Mouse (Mus musculus) skeletal muscle tissue, adult 2 months (tissue): ENCODE measurements around the gene Jsrp1.

Experiments
- DNase-seq: peaks from one replicate; pipeline ENCODE4 v3.0.0-alpha.2; 2012; ENCODE audit warnings: low read depth, low spot score

The Jsrp1 gene

DNA sequence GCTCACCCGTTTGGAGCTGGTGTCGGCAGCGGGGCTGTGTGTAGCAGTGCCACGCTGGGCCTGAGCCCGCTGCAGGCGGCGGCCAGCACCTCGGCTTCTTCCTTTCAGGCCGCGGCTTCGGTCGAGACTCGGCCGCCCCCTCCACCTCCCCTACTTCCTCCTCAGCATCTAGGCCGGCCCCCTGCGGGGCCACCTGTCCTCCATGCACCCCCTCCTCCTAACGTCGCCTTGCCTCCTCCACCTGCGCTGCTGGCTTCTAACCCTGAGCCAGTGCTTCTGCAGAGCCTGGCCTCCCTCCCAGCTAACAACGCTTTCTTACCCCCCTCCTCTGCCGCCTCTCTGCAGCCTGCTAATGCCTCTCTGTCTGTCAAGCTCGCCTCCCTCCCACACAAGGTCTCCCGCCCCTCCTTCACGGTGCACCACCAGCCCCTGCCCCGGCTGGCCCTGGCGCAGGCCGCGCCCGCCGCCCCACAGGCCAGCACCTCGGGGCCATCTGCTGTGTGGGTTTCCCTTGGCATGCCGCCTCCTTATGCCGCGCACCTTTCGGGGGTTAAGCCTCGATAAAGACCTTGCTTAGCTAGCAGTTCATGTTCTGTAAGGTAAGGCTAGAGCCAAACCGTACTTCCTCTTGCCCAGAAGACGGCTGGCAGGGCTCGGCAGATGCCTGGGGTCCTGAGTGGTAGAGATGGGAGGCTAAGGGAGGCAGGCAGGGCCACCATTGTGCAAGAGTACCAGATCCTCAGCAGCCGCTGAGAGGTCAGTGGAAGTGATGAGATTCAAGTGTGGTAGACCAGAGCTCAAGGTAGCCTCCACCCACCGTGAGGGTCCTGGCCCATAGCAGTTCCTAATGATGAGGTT, 20.9 kb downstream of the Jsrp1 start:
- no peak for DNase-seq

DNA sequence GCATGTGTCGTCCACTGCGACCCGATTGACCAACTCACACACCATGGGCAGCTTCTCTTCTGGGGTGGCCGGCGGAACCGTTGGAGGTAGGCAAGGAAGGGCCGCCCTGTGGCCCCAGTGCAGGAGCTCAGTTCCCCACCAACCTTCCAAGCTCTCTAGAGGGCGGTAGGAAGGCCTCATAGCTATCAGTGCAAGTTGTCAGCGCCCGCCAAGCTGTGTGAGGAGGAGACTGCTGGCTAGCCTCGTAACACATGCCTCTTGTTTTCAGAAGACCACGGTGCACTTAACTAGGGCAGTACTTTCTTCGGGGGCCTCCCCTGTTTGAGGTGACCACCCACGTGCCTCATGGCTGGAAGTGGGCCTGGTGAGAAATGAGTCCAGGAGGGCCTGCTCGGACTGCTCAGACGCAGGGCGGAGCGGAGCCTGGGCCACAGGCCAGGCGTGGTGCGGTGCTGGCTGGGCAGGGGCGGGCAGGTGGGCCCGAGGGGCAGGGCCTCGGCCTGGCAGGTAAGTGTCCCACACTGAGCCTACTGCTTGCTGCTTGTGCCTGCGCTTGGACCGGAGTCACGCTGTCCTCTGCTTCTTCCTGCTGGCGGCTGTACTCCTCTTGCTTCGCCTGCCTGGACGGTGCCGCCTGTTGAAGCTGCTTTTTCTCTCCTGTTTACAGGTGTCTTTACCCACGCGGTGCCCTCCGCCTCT, 21.7 kb downstream of the Jsrp1 start:
- no peak for DNase-seq

DNA sequence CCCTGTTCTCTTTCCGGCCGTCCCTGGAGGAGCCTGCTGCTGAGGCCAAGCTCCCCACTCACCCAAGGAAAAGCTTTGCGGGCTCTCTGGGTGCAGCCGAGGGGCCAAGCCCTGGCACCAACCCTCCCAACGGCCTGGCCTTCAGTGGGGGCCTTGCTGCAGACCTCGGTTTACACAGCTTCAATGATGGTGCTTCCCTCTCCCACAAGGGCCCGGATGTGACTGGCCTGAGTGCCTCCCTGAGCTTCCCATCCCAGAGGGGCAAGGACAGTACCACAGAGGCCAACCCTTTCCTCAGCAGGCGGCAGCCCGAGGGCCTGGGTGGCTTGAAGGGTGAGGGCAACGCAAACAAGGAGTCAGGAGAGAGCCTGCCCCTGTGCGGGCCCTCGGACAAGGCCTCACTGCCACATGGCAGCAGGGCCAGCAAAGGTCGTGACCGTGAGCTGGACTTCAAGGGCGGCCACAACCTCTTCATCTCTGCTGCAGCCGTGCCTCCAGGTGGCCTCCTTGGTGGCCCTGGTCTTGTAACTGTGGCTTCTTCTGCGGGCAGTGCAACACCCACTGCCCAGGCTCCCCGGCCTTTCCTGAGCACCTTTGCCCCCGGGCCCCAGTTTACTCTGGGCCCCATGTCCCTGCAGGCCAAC, 22.4 kb downstream of the Jsrp1 start:
- DNase-seq = no peak

DNA sequence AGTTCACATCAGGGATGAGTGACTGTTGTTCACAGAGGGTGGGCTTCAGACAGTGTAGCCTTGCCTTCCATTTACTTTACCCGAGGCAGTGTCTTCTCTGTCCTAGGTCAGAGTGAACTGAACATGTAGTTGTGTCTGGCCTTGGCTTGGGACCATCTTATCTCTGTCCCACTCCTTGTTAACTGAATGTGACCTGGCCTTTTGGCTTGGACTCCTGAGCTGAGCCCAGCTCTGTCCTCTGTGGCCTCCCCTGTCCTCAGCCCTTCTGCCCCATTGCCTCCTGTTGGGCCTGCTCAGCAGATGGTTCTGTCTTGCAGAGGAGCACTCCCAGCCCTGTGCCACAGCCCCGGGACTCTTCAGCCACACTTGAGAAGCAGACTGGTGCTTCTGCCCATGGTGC, 25.8 kb downstream of the Jsrp1 start:
- no peak for DNase-seq

DNA sequence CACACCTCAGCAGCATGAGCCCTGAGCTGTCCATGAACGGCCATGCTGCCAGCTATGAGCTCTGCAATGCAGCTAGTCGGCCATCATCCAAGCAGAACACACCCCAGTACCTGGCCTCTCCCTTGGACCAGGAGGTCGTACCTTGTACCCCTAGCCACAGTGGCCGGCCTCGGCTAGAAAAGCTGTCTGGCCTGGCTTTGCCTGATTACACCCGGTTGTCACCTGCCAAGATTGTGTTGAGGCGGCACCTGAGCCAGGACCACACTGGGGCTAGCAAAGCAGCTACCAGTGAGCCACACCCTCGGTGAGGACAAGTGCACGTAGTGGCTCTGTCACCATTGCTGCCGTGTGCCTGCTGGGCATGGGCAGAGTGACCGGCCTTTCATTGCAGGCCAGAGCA, 27.3 kb downstream of the Jsrp1 start:
- no peak for DNase-seq

DNA sequence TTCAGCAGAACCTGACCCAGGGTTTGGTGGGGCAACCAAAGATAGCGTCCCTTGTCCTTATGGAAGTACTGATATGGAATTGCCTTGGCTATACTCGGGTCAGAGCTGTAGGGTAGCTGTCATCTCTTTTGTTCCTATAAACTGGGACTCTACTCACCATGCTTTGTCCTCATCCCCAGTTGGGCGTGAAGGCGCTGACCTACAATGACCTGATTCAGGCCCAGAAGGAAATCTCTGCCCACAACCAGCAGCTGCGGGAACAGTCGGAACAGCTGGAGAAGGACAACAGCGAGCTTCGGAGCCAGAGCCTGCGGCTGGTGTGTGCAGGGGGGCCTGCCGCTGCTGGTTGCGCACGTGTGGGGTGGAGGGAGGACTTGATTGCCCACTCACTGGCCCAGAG, 28.4 kb downstream of the Jsrp1 start:
- DNase-seq = no peak

DNA sequence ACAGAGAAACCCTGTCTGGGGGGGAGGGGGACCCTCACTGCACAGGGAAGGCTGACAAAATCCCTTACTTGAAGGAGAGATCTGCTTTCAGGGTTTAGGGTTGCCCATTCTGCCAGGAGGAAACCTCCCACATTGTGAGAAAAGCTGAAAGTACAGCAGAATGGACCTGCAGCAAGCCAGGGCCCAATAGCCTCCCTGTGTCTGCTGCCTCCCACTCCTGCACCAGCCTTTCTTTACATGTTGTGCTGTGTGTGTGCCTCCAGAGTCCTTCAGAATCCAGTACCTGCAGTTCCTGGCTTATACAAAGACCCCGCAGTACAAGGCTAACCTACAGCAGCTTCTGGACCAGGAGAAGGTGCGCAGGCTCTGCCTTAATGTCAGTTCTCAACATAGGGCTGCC, 29.0 kb downstream of the Jsrp1 start:
- no peak for DNase-seq

DNA sequence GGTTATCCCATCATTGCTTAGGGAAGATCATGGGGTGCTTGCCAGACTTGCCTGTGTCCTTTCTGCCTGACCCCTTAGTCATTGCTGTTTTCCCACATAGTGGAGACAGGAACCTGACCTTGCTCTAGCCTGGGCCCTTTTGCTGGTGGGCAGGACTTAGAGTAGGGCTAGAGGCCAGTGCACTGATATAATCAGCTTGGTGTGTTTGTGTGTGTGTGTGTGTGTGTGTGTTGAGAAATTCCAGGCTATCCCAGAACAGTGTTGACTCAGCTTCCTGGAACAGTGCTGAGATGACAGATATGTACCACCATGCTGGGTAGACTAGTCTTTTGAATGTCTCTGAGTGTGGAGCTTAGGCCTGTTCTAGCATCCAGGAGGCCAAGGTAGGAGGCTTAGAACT, 33.7 kb downstream of the Jsrp1 start:
- no peak for DNase-seq

DNA sequence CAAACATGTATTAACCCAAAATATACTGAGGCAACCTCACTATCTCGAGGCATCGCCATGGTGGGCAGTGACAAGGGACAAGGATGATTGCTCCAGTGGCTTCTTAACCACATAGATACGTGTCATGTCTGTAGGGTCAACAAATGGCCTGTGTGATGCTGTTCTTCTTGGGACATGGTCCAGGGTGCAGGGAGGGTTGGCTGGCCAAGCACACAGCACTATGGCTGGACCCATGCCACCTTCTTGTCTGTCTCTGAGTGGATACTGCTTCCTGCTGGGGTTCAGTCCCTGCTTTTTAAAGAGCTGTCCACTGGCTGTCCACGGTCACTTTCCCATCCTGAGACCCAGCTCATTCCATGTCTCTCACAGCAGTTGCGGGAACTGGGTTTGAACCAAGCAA, 36.2 kb downstream of the Jsrp1 start:
- DNase-seq = no peak

DNA sequence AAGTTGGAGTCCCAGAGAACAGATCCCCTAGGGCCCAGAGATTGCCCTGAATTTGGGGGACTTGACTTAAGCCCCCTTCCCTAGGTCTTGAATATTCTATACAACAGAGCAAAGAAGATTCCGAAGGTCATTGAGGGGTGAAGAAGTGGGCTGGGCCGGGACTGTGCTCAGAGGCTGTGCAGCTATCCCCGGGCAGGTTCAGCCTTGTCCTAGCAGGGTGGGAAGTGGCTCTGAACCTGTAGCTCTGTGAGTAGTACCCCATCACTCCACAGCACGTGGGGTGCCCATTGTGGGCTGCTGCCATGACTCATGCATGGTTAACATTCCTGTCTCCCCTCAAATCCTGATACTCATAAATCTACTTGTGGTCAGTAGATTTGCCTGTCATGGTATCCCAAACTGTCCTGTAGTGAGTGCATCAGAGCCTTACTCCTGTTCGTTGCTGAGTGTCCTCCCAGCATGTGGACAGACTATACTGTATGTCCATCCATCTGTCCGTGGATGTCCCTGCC, 36.9 kb downstream of the Jsrp1 start:
- no peak for DNase-seq

DNA sequence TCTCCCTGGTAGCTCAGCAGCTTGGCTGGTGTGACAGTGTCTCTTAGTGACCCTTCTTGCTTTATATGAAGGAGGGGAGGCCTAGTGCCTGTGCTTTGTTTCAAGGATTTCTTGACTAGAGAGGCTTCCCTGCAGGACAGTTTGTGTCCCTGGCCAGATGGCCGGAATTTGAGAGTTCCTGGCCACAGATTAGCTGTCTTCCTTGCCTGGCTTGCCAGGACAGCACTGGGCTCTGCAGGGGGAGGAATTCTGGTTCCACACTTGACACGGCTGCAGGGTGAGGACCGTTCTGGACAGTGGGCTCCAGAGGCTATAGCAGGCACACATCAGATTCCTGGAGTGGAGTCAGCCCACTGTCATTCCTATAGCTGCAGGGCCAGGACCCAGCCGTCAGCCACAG, 37.6 kb downstream of the Jsrp1 start:
- no peak for DNase-seq

DNA sequence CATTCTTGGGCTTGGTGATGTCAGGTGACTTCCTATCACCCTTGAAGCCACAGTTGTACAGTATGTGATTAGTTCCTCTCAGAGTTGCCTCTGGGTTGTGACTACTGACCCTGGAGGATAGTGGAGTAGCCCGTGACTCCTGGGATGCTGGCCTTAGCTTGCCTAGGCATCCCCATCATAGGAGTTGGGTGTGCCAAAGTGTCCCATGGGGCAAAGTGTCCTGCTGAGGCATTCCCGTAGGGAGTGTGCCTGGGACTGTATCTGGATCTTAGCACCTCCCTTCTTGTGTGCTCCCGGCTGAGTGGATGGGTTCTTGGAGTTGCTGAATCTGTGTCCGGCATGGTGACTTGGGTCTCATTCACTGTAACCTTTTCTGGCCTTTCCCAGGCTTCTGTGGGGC, 38.3 kb downstream of the Jsrp1 start:
- no peak for DNase-seq

DNA sequence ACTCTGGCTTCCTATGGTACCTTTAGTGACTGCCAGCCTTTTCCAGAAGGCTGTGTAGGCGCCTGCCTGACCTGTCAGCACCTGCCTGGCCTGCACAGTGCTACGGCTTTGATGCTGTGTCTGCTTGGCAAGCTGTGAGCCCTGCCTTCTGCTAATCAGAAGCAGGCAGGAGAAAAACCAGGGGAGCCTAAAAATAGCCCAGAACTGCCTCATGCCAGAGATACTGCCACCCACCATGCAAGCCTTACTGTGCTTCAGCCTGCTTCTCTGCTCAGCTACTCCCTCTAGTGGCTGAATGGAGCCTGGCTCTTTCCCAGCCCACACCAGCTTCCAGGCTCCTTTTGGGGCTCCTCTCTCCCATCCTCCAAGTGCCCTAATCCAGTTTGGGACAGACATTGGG, 38.7 kb downstream of the Jsrp1 start:
- peak; percentile 93 for DNase-seq

DNA sequence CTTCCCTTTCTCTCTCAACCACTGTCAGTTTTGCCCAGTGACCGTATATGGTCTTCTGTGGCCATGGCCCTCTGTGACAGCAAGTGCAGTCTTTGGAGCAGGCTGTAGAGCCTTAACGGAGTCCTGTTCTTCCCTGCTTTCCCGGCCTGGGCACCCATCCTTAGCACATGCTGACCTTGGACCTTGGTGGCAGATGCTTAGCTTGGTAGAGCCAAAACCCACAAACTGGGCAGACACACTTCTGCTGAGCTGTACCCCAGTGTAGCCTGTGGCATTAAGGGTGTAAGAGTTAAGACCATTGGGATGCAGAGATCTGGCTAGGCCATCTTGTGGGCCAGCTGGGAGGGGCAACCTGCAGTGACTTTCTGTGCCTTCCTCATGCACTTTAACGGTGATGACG, 39.5 kb downstream of the Jsrp1 start:
- DNase-seq = no peak

DNA sequence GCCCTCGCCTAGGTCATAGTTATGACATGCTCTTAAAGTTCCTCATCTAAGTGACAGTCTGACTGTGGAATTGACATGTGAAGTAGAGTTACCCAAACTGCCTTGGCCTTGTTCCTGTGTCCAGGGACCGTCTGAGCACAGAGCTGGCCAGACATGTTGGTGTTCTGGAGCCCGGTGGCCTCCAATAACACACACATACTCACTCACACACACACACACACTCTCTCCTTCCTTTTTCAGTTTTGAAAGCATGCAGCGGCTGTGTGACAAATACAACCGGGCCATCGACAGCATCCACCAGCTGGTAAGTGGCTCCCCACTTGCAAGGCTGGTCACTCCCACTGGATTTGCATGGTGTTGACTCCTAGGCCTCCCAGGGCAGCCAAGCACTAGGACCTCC, 44.9 kb downstream of the Jsrp1 start:
- DNase-seq = no peak

DNA sequence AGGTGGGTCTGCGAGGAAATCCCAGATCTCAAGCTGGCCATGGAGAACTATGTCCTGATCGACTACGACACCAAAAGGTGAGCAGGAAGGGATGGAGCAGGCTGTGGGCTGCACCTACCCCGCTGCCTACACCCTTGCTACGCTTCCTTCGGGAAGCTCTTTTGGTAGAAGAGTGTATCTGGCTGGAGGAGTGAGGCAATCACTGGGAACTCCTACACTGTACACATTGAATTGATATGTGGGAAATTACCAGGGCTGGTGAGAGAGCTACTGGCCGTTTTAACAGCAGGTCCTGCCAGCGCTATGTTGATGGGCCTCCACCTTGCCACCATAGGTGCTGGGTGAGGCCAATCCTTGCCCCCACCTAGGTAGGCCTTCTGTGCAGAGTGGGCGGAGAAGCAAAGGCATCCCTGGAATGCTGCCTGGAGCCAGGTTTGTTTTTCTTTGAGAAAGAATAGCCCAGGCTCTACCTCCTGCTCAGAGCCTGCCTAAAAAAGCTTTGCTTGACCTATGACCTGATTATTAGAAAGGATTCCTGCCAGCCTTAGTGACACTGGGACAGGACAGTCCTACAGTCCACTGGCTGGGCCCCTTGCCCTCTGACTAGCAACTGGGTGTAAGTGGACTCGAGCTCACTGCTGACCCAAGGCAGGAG, 47.0 kb downstream of the Jsrp1 start:
- no peak for DNase-seq

DNA sequence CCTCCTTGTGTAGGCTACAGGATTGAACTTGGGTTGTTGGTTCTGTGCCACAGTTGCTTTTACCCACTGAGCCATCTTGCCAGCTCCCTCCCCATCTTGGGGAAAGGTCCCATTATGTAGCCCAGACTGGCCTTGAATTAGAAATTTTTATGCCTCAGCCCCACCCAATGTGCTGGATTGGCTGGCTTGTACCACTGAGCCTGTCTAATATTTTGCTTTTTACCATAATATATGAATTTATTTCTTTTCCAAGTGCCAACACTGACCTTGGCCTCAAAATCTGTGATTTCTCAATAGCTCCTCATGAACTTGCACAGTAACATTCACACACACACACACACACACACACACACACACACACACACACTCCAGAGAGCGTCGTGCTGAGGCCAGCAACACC, 47.6 kb downstream of the Jsrp1 start:
- DNase-seq = no peak

DNA sequence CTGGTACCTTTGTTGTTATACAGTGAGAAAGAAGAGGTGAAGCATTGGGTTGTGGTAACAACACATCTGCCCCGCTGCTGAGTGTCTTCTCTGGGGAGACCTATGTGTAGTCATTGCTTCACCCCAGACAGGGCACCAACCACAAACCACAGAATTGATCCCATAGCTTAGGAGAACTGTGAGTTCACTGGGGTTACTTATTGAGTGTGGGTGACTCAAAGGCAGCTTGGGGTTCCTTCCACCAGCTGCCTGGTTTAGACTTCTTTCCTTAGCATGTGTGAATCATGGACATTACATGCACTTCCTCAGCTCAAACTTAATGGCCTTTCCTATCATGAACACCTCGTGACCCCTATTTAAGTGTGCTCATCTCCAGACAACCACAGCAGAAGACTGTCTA, 49.8 kb downstream of the Jsrp1 start:
- DNase-seq = no peak

DNA sequence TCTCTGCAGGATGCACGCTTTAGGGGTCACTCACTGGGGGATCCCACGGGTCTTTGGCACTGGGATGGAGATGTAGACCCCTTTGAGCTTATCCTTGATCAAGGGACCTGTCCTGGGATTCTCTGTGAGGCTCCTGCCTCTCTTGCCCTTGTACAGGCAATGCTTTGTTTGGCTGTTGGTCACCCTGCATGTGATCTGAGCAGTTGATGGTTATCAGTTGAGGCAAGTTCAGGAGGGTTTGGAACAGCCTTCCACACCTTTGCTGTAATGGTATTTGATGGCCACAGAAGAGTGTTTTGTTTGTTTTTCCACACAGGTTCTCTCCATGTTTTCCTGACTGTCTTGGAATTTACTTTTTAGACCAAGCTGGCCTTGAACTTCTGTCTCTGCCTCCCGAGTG, 51.5 kb downstream of the Jsrp1 start:
- no peak for DNase-seq

DNA sequence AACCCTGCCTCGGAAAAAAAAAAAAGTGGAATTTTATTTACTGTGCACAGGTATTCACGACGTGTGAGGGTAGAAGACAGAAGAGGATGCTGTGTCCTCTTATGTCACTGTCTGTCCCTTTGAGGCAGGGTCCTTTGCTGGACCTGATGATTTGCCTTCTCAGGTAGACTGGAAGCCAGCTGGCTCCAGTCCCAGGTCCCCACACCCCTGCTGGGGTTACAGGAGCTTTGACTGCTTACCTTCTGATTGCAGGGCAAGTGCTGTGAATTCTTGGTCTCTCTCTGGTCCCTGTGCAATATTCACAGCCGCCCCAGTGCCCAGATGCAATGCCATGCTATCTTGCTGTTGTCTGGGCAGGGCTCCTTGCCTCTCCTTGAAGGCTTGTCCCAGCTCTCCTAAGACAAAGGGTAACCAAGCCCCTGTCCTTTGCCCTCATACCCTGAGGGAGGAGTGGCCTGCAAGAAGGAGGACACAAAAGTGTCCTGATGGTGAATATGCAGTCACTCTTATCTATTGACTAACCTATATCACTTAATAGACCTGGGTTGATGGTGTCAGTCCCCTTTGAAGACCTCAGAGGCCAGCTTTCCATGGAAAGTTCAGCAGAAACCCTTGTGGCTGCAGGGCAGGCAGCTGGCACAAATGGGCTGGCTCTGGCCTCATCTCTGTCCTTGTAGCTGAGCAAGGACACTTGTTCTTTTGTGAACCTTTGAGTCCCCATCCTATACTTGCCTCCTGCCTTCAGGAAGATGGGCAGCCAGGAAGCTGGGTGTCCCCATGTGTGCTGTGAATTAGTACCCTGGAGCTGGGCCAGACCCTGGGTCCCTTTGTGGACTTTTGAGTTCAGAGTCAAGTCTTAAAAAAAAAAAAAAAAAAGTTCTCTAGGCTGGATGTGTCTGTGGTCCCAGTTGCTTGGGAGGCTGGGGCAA, 52.4 kb downstream of the Jsrp1 start:
- DNase-seq = no peak

DNA sequence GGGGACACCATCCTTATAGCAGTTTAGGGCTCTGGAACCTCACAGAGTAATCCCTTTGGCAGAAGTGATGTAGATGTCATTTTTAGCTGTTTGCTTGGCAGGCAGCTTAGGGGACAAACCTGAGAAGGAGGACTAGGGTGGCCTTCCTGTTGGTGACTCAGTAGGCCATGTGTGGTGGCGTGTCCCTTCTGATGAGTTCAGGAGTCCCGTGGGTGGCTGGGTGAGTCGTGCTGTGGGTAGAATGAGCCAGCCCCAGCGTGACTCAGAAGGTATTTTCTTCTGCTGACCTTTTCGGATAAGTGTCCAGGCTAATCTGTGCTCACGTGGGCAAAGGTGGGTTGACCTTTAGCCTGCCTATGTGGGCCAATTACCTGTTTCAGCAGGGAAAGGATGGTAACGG, 54.6 kb downstream of the Jsrp1 start:
- peak; percentile 64 for DNase-seq
